Comparison of ENCODE assay signal across 9 mouse cellular contexts in genomic region chr12:105050898-105051297, GRCm38 (mm10). TPM values are rescaled to one million over a fixed set of nuclear protein-coding genes. Genes with fewer than 3 reads are reported as not detected.
DNase-seq lines count a peak whose midpoint lies in the region; ATAC-seq and TF ChIP-seq lines count a peak whose summit lies in the region.
"Had no signal": no experiment of that assay in that cellular context is flagged by ENCODE, and none has a peak within 500 bp of the region (broad histone marks: within the 10 kb centered on the region; RNA-seq: fewer than 3 reads in every experiment).

No protein-coding gene starts in this region.

- H3K27ac ChIP-seq in heart, embryonic 10.5 days: no peak overlapping the region
- H3K27ac ChIP-seq in bone marrow macrophage, adult 2 months (ENCODE audit: insufficient read depth, low read depth, low read length): no peak overlapping the region
- H3K27ac ChIP-seq in forebrain, embryonic 14.5 days (ENCODE audit: low read depth, low read length): no peak overlapping the region
- H3K27ac ChIP-seq: embryonic facial prominence, embryonic 13.5 days had no signal

- H3K4me3 ChIP-seq in heart, embryonic 10.5 days: no peak overlapping the region
- no peak overlapping the region for H3K4me3 ChIP-seq in bone marrow macrophage, adult 2 months (ENCODE audit: insufficient read depth, low read length)
- H3K4me3 ChIP-seq in forebrain, embryonic 14.5 days (ENCODE audit: low read depth, low read length): no peak overlapping the region
- H3K4me3 ChIP-seq: embryonic facial prominence, embryonic 13.5 days had no signal

- H3K36me3 ChIP-seq in heart, embryonic 10.5 days: peaks cover 4% of the 10 kb centered on the region; the same call in 1 of the 2 replicates
- no peaks in the 10 kb centered on the region for H3K36me3 ChIP-seq in forebrain, embryonic 14.5 days (ENCODE audit: control insufficient read depth, insufficient read depth, low read length)
- H3K36me3 ChIP-seq: embryonic facial prominence, embryonic 13.5 days had no signal

- peak; percentile 38 to 62 for DNase-seq in heart, postnatal 14 days
- DNase-seq in heart, embryonic 10.5 days (ENCODE audit: low spot score): no peak
- DNase-seq in CD4-positive, CD25-positive, alpha-beta regulatory T cell, adult 2 months (ENCODE audit: low read depth, low spot score): peak; percentile 80
- DNase-seq in forebrain, embryonic 14.5 days (ENCODE audit: low spot score): peak; percentile 77
- DNase-seq in left cerebral cortex, postnatal 36 days (ENCODE audit: low spot score in 2 of 2): peak; percentile 48 to 55
- peak; percentile 78 for DNase-seq in naive thymus-derived CD4-positive, alpha-beta T cell, adult 2 months (ENCODE audit: low read depth)
- DNase-seq in yolk sac, embryonic 10.5 days (ENCODE audit: low spot score): no peak

- ATAC-seq in forebrain, embryonic 14.5 days: no peak

- no peaks in the 10 kb centered on the region for H3K4me1 ChIP-seq in heart, embryonic 10.5 days
- H3K4me1 ChIP-seq in bone marrow macrophage, adult 2 months (ENCODE audit: control insufficient read depth, insufficient read depth, low read length): no peaks in the 10 kb centered on the region
- H3K4me1 ChIP-seq in forebrain, embryonic 14.5 days (ENCODE audit: control insufficient read depth, insufficient read depth, low read length): no peaks in the 10 kb centered on the region
- H3K4me1 ChIP-seq: embryonic facial prominence, embryonic 13.5 days had no signal

- TF ChIP-seq POLR2A in bone marrow macrophage, adult 2 months (IDR thresholded peaks at IDR 0.05; ENCODE audit: borderline replicate concordance, low read depth, low read length): no peak

- H3K27me3 ChIP-seq in heart, embryonic 10.5 days (ENCODE audit: insufficient read depth, poor library complexity, severe bottlenecking): no peaks in the 10 kb centered on the region
- H3K27me3 ChIP-seq in forebrain, embryonic 14.5 days (replicated peaks; ENCODE audit: control insufficient read depth, insufficient read depth, low read length): no peaks in the 10 kb centered on the region
- H3K27me3 ChIP-seq: embryonic facial prominence, embryonic 13.5 days had no signal

- no peak overlapping the region for H3K4me2 ChIP-seq in forebrain, embryonic 14.5 days (ENCODE audit: low read length)
- H3K4me2 ChIP-seq: embryonic facial prominence, embryonic 13.5 days had no signal

- no peak overlapping the region for H3K9ac ChIP-seq in forebrain, embryonic 14.5 days (ENCODE audit: low read length)
- H3K9ac ChIP-seq: embryonic facial prominence, embryonic 13.5 days had no signal

- H3K9me3 ChIP-seq in heart, embryonic 10.5 days: no peaks in the 10 kb centered on the region
- no peaks in the 10 kb centered on the region for H3K9me3 ChIP-seq in forebrain, embryonic 14.5 days (replicated peaks; ENCODE audit: control insufficient read depth, low read length)
- H3K9me3 ChIP-seq: embryonic facial prominence, embryonic 13.5 days had no signal

- TF ChIP-seq CTCF in bone marrow macrophage, adult 2 months (IDR thresholded peaks at IDR 0.05; ENCODE audit: low read depth, low read length): peak; percentile 95

- 15% methylated on average over 4 of the region's 4 CpGs for WGBS in heart, embryonic 10.5 days
- 21% methylated on average over 4 of the region's 4 CpGs for WGBS in forebrain, embryonic 14.5 days

- intact Hi-C loops in heart, postnatal 14 days (cut with DNase I): loop anchor here (1.0 to 10.0 kb wide), 3 partner anchors 53 to 376 kb away; partner anchors contain the start of gene Tcl1b5
- intact Hi-C loops in left cerebral cortex, postnatal 36 days (cut with DNase I): loop anchor here (1.0 to 10.0 kb wide), 4 partner anchors 54 to 431 kb away; no protein-coding TSS in a partner anchor

RNA-seq across cellular contexts. Expression of gene Glrx5, which starts 18.4 kb away (rescaled TPM):
- total RNA-seq in heart, postnatal 14 days (2021): 10 to 100 TPM; 90.2 to 91.5 TPM
- 253 and 312 TPM in 2 replicates for polyA plus RNA-seq in heart, embryonic 10.5 days (2016; fragmentation: Nextera tagmentation; extraction: Ambion mirVana)
- polyA plus RNA-seq in bone marrow macrophage, adult 2 months (2012; ENCODE audit: insufficient read depth, insufficient read length, missing spikeins): 22.5 and 31.6 TPM in 2 replicates
- 154 and 173 TPM in 2 replicates for polyA plus RNA-seq in forebrain, embryonic 14.5 days (2014; fragmentation: Nextera tagmentation; extraction: Ambion mirVana)
- 10 to 100 TPM; 41.1 to 51.5 TPM for total RNA-seq in left cerebral cortex, postnatal 36 days (2021)

RNA-seq across cellular contexts. Expression of gene Syne3, which starts 41.3 kb away (rescaled TPM):
- 1 to 10 TPM; 5.2 to 6.1 TPM for total RNA-seq in heart, postnatal 14 days (2021)
- 0.21 and 0.41 TPM in 2 replicates for polyA plus RNA-seq in heart, embryonic 10.5 days (2016; fragmentation: Nextera tagmentation; extraction: Ambion mirVana)
- 13.4 and 18.2 TPM in 2 replicates for polyA plus RNA-seq in bone marrow macrophage, adult 2 months (2012; ENCODE audit: insufficient read depth, insufficient read length, missing spikeins)
- 0.08 and 0.22 TPM in 2 replicates for polyA plus RNA-seq in forebrain, embryonic 14.5 days (2014; fragmentation: Nextera tagmentation; extraction: Ambion mirVana)
- 1 to 10 TPM; 1.0 to 2.1 TPM for total RNA-seq in left cerebral cortex, postnatal 36 days (2021)

Comparison
In these comparisons a context has a peak if more than half of its experiments do, and no peak if none do; other contexts are left out.
1. DNase-seq: peak in heart, postnatal 14 days (2 of 2), CD4-positive, CD25-positive, alpha-beta regulatory T cell, adult 2 months (single experiment), forebrain, embryonic 14.5 days (single experiment), left cerebral cortex, postnatal 36 days (2 of 2) and naive thymus-derived CD4-positive, alpha-beta T cell, adult 2 months (single experiment); none in heart, embryonic 10.5 days (single experiment) and yolk sac, embryonic 10.5 days (single experiment).
2. RNA of gene Syne3, which starts 41.3 kb away (polyA plus RNA-seq): 13.4 to 18.2 TPM in bone marrow macrophage, adult 2 months; 0.21 to 0.41 TPM in heart, embryonic 10.5 days and 0.08 to 0.22 TPM in forebrain, embryonic 14.5 days; every median in the first group is over 10 times any median in the second.